9 mouse cellular contexts compared by ENCODE assay signal in the genomic region with DNA sequence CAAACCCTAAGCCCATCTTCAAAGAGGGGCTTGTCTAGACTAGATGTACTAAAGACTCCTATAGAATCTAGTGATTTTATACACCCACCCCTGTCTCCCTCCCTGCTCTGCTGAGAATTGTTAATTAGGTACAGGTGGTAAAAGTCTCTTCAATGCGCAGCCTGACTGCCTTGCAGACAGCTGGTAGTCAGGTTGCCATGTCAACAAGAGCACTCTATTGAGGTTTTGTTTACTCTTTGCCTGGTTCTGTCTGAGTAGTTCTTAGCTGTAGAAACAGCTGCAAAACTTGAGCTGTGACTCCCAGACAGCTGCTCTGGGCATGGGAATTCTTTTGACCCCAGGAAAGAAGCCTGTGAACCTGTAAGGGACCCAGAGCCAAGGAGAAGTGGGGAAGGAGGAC.
DNase-seq lines count a peak whose midpoint lies in the region; ATAC-seq lines count a peak whose summit lies in the region.
"Had no signal": no experiment of that assay in that cellular context is flagged by ENCODE, and none has a peak within 500 bp of the region (broad histone marks: within the 10 kb centered on the region; RNA-seq: fewer than 3 reads in every experiment).

No protein-coding gene starts in this region.

- no peak overlapping the region for H3K9ac ChIP-seq in hindbrain, embryonic 14.5 days
- H3K9ac ChIP-seq in midbrain, embryonic 14.5 days (replicated peaks; ENCODE audit: low read length), result no peak overlapping the region

- peak; percentile 89; the same call in 1 of the 2 replicates for ATAC-seq in hindbrain, embryonic 14.5 days (ENCODE audit: low FRiP score)
- peak; percentile 71; the same call in 1 of the 2 replicates for ATAC-seq in midbrain, embryonic 14.5 days (ENCODE audit: low FRiP score, low TSS enrichment)
- ATAC-seq in inflammation-experienced regulatory T-cells, adult 6 months, result no peak
- ATAC-seq in erythroblast, adult 5-6 weeks (replicated peaks; ENCODE audit: low FRiP score, poor library complexity, severe bottlenecking), result no peak

- DNase-seq in ZHBTc4 (ENCODE audit: low read depth, low spot score), result peak; percentile 21
- DNase-seq in embryo, embryonic 10.5 days (ENCODE audit: low spot score), result peak; percentile 82
- peak; percentile 47 for DNase-seq in hindbrain, embryonic 14.5 days (ENCODE audit: low spot score)
- peak; percentile 69 for DNase-seq in midbrain, embryonic 14.5 days
- DNase-seq in cerebellum, adult 8-10 months, result no peak
- DNase-seq: adrenal gland, adult 2 months; heart, adult 18-20 months had no signal

- H3K4me1 ChIP-seq in hindbrain, embryonic 14.5 days (replicated peaks; ENCODE audit: control insufficient read depth, insufficient read depth, low read length), result peaks cover 6% of the 10 kb centered on the region
- peaks cover 12% of the 10 kb centered on the region for H3K4me1 ChIP-seq in midbrain, embryonic 14.5 days (ENCODE audit: control insufficient read depth, insufficient read depth, low read length)

- no peaks in the 10 kb centered on the region for H3K9me3 ChIP-seq in hindbrain, embryonic 14.5 days (ENCODE audit: control insufficient read depth, low read length)
- H3K9me3 ChIP-seq in midbrain, embryonic 14.5 days (ENCODE audit: control insufficient read depth, low read length), result no peaks in the 10 kb centered on the region

- 0% methylated on average over 1 of the region's 1 CpGs for WGBS in hindbrain, embryonic 14.5 days
- WGBS in midbrain, embryonic 14.5 days, result 0% methylated on average over 1 of the region's 1 CpGs

- H3K27ac ChIP-seq in hindbrain, embryonic 14.5 days, result peak overlapping the region; percentile 55; the same call in 1 of the 2 replicates
- H3K27ac ChIP-seq in midbrain, embryonic 14.5 days (replicated peaks; ENCODE audit: low read depth, low read length), result peak overlapping the region; percentile 34; the same call in 1 of the 2 replicates

- H3K4me2 ChIP-seq in hindbrain, embryonic 14.5 days (replicated peaks), result no peak overlapping the region
- H3K4me2 ChIP-seq in midbrain, embryonic 14.5 days (ENCODE audit: low read length), result no peak overlapping the region

- H3K4me3 ChIP-seq in hindbrain, embryonic 14.5 days (replicated peaks; ENCODE audit: low read length), result no peak overlapping the region
- no peak overlapping the region for H3K4me3 ChIP-seq in midbrain, embryonic 14.5 days (replicated peaks; ENCODE audit: low read depth, low read length)

- H3K27me3 ChIP-seq in hindbrain, embryonic 14.5 days (ENCODE audit: control insufficient read depth, insufficient read depth, low read length), result no peaks in the 10 kb centered on the region
- H3K27me3 ChIP-seq in midbrain, embryonic 14.5 days (ENCODE audit: control insufficient read depth, insufficient read depth, low read length), result no peaks in the 10 kb centered on the region

- H3K36me3 ChIP-seq in hindbrain, embryonic 14.5 days (replicated peaks; ENCODE audit: control insufficient read depth, insufficient read depth), result no peaks in the 10 kb centered on the region
- H3K36me3 ChIP-seq in midbrain, embryonic 14.5 days (ENCODE audit: control insufficient read depth, insufficient read depth, low read length), result no peaks in the 10 kb centered on the region

Comparison
In these comparisons a context has a peak if more than half of its experiments do, and no peak if none do; other contexts are left out.
1. ATAC-seq: peak in hindbrain, embryonic 14.5 days (single experiment) and midbrain, embryonic 14.5 days (single experiment); none in inflammation-experienced regulatory T-cells, adult 6 months (single experiment) and erythroblast, adult 5-6 weeks (single experiment).